Mouse (Mus musculus): Measurements from ENCODE around the gene Idnk. TPM values are rescaled to one million over a fixed set of nuclear protein-coding genes. Genes with fewer than 3 reads are reported as not detected.
"Not testable (repeated sequence)": the region's sequence is repeated elsewhere in the genome, so short reads cannot be mapped to it uniquely, and the experiment has no call there.

Idnk gene
- polyA plus RNA-seq, 1 experiment from 2014 or later, result 44.2 TPM

DNA sequence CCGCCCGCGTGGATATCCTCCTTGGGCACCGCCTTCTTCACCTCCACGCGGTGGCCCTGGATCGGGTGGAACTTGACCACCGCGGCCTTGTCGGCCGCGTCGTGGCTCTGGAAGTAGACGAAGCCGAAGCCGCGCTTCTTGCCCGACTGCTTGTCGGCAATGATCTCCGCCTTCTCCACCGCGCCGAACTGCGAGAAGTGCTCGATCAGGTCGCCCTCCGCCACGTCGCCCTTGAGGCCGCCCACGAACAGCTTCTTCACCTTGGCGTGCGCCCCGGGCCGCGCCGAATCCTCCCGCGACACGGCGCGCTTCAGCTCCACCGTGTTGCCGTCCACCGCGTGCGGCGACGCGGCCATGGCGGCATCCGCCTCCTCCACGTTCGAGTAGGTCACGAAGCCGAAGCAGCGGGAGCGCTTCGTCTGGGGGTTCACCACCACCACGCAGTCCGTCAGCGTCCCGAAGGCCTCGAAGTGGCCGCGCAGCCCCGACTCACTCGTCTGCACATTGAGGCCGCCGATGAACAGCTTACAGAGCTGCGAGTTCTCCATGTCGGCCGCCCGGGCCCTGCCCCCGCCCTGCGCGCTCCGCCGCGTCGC lies 29.6 kb upstream of the Idnk start:
- Histone ChIP-seq H3K27me3 (ENCODE audit: control insufficient read depth, insufficient read depth, low read length) (no peaks in the 10 kb centered on the region), H3K9me3 (replicated peaks; ENCODE audit: control insufficient read depth, low read length) (no peaks in the 10 kb centered on the region), H3K4me1 (ENCODE audit: control insufficient read depth, insufficient read depth, low read length) (no peaks in the 10 kb centered on the region), H3K36me3 (replicated peaks; ENCODE audit: control insufficient read depth, insufficient read depth, low read depth, low read length) (no peaks in the 10 kb centered on the region), H3K9ac (replicated peaks; ENCODE audit: low read length) (peak overlapping the region; percentile 100), H3K4me3 (ENCODE audit: low read depth, low read length) (peak overlapping the region; percentile 99), H3K27ac (replicated peaks; ENCODE audit: low read depth, low read length) (peak overlapping the region; percentile 98), H3K4me2 (ENCODE audit: low read depth, low read length) (peak overlapping the region; percentile 58)
- ATAC-seq (replicated peaks; ENCODE audit: insufficient number of reproducible peaks, low FRiP score, low TSS enrichment, low read depth), result peak; percentile 25; the same call in 1 of the 2 replicates
- under 1% methylated on average over 66 of the region's 81 CpGs for WGBS
- DNase-seq (ENCODE audit: low spot score), result no peak

DNA sequence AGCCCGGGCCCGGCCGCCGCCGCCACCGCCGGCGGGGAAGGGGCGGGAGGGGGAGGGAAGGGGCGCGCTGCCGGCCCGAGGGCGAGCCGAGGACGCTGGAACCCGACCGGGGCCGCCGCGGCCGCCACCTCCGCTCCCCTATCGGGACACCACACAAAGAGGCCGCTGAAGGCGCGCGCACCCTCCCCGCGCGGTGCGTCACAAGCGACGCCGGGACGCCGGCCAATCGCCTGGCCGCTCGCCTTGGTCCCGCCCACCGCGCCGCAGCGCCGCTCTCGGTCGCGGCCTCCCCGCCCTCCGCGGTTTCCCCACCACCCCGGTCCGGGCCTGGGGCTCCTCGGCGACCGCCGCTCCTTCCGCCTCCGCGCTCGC lies 29.1 kb upstream of the Idnk start, which contains the start of gene Hnrnpa0:
Gene Hnrnpa0 (minus strand): TSS at position 161 of the 372 bp plus-strand sequence.
- DNase-seq (ENCODE audit: low spot score), result peak; percentile 97
- peak; percentile 91 for ATAC-seq (replicated peaks; ENCODE audit: insufficient number of reproducible peaks, low FRiP score, low TSS enrichment, low read depth)
- H3K27ac ChIP-seq (replicated peaks; ENCODE audit: low read depth, low read length), result peak within 1 kb of the TSS; percentile 98
- no peaks in the 10 kb centered on the region for H3K9me3 ChIP-seq (replicated peaks; ENCODE audit: control insufficient read depth, low read length)
- peak within 1 kb of the TSS; percentile 99 for H3K4me3 ChIP-seq (ENCODE audit: low read depth, low read length)
- no peaks in the 10 kb centered on the region for H3K36me3 ChIP-seq (replicated peaks; ENCODE audit: control insufficient read depth, insufficient read depth, low read depth, low read length)
- H3K4me1 ChIP-seq (ENCODE audit: control insufficient read depth, insufficient read depth, low read length), result no peaks in the 10 kb centered on the region
- H3K4me2 ChIP-seq (ENCODE audit: low read depth, low read length), result peak within 1 kb of the TSS; percentile 75
- 0% methylated on average over 26 of the region's 62 CpGs for WGBS
- no peaks in the 10 kb centered on the region for H3K27me3 ChIP-seq (ENCODE audit: control insufficient read depth, insufficient read depth, low read length)
- peak within 1 kb of the TSS; percentile 100 for H3K9ac ChIP-seq (replicated peaks; ENCODE audit: low read length)

DNA sequence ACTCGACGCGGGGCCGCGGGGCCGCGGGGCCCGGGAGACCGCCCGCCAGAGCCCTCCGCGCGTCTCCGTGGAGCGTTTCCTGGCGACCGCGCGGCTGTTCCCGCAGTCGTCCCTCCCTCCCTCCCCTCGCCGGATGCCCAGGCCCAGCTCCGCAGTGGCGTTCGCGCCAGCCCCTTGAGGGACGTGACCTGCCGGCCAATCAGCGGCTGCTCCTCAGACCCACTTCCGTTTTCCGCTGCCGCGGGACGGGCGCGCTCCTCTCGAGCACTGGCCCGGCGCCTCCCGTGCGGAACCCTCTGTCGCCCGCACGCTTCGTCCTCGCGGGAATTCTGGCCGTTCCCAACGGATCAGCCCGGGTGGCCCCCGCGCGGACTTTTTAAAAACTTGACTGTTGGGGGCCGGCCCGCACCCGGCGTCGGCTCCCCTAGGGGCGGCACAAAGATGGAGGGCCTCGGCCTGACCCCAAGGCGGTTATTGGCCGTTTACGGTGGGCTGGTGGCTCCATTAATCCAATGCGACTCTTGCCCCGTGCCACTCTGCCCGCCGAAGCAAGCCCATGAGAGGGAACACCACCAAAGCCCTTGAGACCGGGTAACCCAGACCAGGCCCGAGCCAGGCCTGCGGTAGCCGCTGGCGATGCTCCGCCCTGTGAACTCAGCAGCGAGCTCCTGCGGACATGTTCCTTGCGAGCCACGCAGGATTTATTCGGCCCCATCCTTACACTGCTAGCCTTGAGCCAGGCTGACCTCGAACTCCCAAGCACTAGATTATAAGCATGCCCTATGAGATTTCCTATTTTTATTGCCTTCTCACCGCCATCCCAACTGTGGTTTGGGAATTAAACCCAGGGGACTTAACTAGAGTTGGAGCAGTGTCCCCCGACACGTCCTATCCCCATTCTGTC lies 28.4 kb upstream of the Idnk start:
- DNase-seq (ENCODE audit: low spot score) (peak; percentile 95), ATAC-seq (replicated peaks; ENCODE audit: insufficient number of reproducible peaks, low FRiP score, low TSS enrichment, low read depth) (peak; percentile 95)
- peak overlapping the region; percentile 75 for H3K4me2 ChIP-seq (ENCODE audit: low read depth, low read length)
- no peaks in the 10 kb centered on the region for H3K4me1 ChIP-seq (ENCODE audit: control insufficient read depth, insufficient read depth, low read length)
- peak overlapping the region; percentile 98 for H3K27ac ChIP-seq (replicated peaks; ENCODE audit: low read depth, low read length)
- H3K27me3 ChIP-seq (ENCODE audit: control insufficient read depth, insufficient read depth, low read length), result no peaks in the 10 kb centered on the region
- no peaks in the 10 kb centered on the region for H3K36me3 ChIP-seq (replicated peaks; ENCODE audit: control insufficient read depth, insufficient read depth, low read depth, low read length)
- no peaks in the 10 kb centered on the region for H3K9me3 ChIP-seq (replicated peaks; ENCODE audit: control insufficient read depth, low read length)
- peak overlapping the region; percentile 99 for H3K4me3 ChIP-seq (ENCODE audit: low read depth, low read length)
- under 1% methylated on average over 66 of the region's 83 CpGs for WGBS
- H3K9ac ChIP-seq (replicated peaks; ENCODE audit: low read length), result peak overlapping the region; percentile 100

DNA sequence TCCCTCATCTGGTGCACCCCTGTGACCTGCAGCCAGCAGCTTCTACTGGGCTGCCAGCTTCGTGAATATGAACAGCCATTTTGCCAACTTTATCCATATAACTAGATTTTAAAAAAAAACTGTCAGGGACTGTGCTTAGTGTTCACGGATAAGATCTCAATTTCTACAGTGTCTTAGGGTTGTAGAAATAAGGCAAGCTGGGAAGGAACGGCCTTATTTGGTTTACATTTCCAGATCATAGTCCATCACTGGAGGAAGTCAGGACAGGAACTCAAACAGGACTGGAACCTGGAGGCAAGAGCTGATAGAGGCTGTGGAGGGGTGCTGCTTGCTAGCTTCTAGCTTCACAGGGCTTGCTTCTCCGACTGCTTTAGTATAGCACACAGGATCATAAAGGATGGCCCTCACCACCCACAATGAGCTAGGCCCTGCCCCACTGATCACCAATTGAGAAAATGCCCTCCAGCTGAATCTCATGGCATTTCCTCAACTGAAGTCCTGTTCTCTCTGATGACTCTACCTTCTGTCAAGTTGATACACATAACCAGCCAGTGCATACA lies 27.7 kb upstream of the Idnk start:
- no peaks in the 10 kb centered on the region for H3K4me1 ChIP-seq (ENCODE audit: control insufficient read depth, insufficient read depth, low read length)
- peak overlapping the region; percentile 99 for H3K4me3 ChIP-seq (ENCODE audit: low read depth, low read length)
- no peak for ATAC-seq (replicated peaks; ENCODE audit: insufficient number of reproducible peaks, low FRiP score, low TSS enrichment, low read depth)
- no peaks in the 10 kb centered on the region for H3K9me3 ChIP-seq (replicated peaks; ENCODE audit: control insufficient read depth, low read length)
- WGBS, result 32% methylated on average over 4 of the region's 4 CpGs
- H3K36me3 ChIP-seq (replicated peaks; ENCODE audit: control insufficient read depth, insufficient read depth, low read depth, low read length), result no peaks in the 10 kb centered on the region
- H3K27me3 ChIP-seq (ENCODE audit: control insufficient read depth, insufficient read depth, low read length), result no peaks in the 10 kb centered on the region
- peak overlapping the region; percentile 75 for H3K4me2 ChIP-seq (ENCODE audit: low read depth, low read length)
- H3K27ac ChIP-seq (replicated peaks; ENCODE audit: low read depth, low read length), result peak overlapping the region; percentile 98
- H3K9ac ChIP-seq (replicated peaks; ENCODE audit: low read length), result peak overlapping the region; percentile 100
- DNase-seq (ENCODE audit: low spot score), result no peak

DNA sequence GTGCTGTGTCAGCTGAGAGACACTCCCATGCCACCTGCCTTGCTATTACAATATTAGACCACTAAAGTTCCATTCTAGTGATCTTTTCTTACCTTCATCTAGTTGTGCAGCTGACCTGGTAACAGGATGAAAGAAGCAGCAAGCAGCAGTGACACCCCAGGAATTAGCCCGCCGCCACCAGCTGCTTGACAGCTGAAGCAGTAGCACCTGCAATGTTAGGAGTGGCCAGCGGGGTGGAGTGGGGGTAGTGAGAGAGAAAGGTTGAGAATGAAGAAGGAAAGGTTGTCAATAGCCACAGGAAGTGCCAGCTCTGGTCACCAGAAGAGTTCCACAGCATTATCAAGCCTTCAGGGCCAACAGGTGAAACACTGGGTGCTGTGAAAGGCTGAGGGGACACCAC lies 25.8 kb upstream of the Idnk start:
- WGBS, result 43% methylated on average over 3 of the region's 3 CpGs

DNA sequence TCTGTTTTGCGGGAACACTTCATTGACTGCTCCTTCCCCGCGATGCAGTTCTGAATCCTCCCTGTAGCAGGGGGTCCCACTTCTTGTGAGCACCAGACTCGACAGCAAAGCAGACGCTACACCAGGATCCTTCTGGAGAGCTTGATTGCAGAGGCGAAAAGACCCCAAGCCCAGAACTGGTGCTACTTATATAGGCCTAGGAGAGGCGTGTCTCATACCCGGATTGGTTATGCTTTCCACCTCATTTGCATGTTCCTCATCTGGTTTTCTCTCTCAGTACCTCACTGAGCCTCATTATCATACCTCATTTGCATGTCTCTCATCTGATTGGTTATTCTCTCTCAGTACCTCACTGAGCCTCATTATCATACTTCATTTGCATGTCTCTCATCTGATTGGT lies 10.8 kb upstream of the Idnk start:
- H3K27ac ChIP-seq (replicated peaks; ENCODE audit: low read depth, low read length); H3K36me3 ChIP-seq (replicated peaks; ENCODE audit: control insufficient read depth, insufficient read depth, low read depth, low read length); H3K4me3 ChIP-seq (ENCODE audit: low read depth, low read length); H3K9ac ChIP-seq (replicated peaks; ENCODE audit: low read length); H3K4me1 ChIP-seq (ENCODE audit: control insufficient read depth, insufficient read depth, low read length); DNase-seq (ENCODE audit: low spot score); H3K9me3 ChIP-seq (replicated peaks; ENCODE audit: control insufficient read depth, low read length); ATAC-seq (replicated peaks; ENCODE audit: insufficient number of reproducible peaks, low FRiP score, low TSS enrichment, low read depth); H3K27me3 ChIP-seq (ENCODE audit: control insufficient read depth, insufficient read depth, low read length); H3K4me2 ChIP-seq (ENCODE audit: low read depth, low read length): not testable (repeated sequence)
- WGBS, result 96% methylated on average over 8 of the region's 8 CpGs

More for the DNA sequence above, 25.8 kb upstream of the Idnk start:
- no peak overlapping the region for H3K4me2 ChIP-seq (ENCODE audit: low read depth, low read length)
- no peaks in the 10 kb centered on the region for H3K27me3 ChIP-seq (ENCODE audit: control insufficient read depth, insufficient read depth, low read length)
- no peaks in the 10 kb centered on the region for H3K36me3 ChIP-seq (replicated peaks; ENCODE audit: control insufficient read depth, insufficient read depth, low read depth, low read length)
- H3K27ac ChIP-seq (replicated peaks; ENCODE audit: low read depth, low read length), result no peak overlapping the region
- no peaks in the 10 kb centered on the region for H3K4me1 ChIP-seq (ENCODE audit: control insufficient read depth, insufficient read depth, low read length)
- ATAC-seq (replicated peaks; ENCODE audit: insufficient number of reproducible peaks, low FRiP score, low TSS enrichment, low read depth) (no peak), DNase-seq (ENCODE audit: low spot score) (no peak)
- no peaks in the 10 kb centered on the region for H3K9me3 ChIP-seq (replicated peaks; ENCODE audit: control insufficient read depth, low read length)
- no peak overlapping the region for H3K9ac ChIP-seq (replicated peaks; ENCODE audit: low read length)
- H3K4me3 ChIP-seq (ENCODE audit: low read depth, low read length), result no peak overlapping the region

DNA sequence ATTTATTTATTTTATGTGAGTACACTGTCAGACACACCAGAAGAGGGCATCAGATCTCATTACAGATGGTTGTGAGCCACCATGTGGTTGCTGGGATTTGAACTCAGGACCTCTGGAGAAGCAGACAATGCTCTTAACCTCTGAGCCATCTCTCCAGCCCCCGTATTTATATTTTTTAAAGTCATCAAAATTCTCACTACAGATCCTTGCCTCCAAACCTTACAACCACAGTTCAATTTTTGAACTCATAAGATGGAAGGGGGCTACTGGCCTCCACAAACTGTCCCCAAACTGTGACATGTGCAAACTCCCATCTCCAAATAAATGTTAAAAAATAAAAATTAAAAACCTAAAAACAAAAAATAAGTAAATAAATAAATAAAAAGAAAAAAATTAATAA lies 9.7 kb upstream of the Idnk start:
- Histone ChIP-seq H3K36me3 (replicated peaks; ENCODE audit: control insufficient read depth, insufficient read depth, low read depth, low read length) (no peaks in the 10 kb centered on the region), H3K9ac (replicated peaks; ENCODE audit: low read length) (no peak overlapping the region), H3K27ac (replicated peaks; ENCODE audit: low read depth, low read length) (no peak overlapping the region), H3K27me3 (ENCODE audit: control insufficient read depth, insufficient read depth, low read length) (no peaks in the 10 kb centered on the region), H3K9me3 (replicated peaks; ENCODE audit: control insufficient read depth, low read length) (no peaks in the 10 kb centered on the region), H3K4me2 (ENCODE audit: low read depth, low read length) (no peak overlapping the region), H3K4me3 (ENCODE audit: low read depth, low read length) (no peak overlapping the region), H3K4me1 (ENCODE audit: control insufficient read depth, insufficient read depth, low read length) (no peaks in the 10 kb centered on the region)
- WGBS, result 74% methylated on average over 1 of the region's 1 CpGs
- DNase-seq (ENCODE audit: low spot score) (no peak), ATAC-seq (replicated peaks; ENCODE audit: insufficient number of reproducible peaks, low FRiP score, low TSS enrichment, low read depth) (no peak)
